Mouse (Mus musculus) layer of hippocampus, adult 11-12 months (tissue): ENCODE measurements around the gene Map3k11.
A peak's percentile ranks its signal among the peaks of the same experiment; 100 is the strongest.

ENCODE experiments used
- DNase-seq: peaks from one replicate; pipeline ENCODE4 v3.0.0; 2022; ENCODE audit warnings: low spot score

The Map3k11 gene

DNA sequence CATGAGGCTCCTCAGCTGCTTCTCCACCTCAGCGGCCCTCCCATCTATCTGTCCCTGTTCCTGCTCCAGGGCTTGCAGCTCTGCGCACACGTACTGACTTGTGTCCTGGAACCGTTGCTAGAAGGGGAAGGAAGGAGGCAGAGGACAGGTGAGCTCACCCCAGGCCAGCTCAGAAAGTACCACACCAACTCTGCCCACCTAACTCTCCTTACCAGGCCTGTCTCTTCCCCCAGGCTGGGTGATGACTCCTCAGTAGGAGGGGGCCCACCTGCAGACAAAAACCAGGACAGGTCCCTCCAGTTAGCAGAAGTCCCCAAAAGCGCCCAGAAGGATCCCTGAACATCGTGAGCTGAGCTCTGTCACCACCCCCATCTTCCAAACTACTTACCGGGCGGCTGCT is 22.0 kb downstream of the Map3k11 start:
- no peak for DNase-seq

DNA sequence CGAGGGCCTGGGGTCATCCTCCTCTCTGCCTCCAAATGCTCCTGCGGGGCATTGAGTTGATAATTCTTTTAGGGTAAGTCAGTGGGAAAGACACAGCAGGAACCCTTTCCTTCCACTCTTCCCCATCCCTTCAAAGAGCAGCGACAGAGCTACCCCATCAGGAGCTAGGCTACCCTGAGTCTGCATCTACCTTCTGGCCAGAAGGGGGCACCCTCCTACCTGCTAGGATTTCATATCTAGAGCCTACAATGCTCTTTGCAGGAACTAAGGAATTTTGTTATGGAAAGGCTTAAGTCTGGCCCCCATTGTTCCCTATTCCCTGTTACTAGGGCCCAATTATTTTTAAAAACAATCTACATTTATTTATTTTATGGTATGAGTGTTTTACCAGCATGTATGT is 22.7 kb downstream of the Map3k11 start:
- DNase-seq = peak; percentile 85

DNA sequence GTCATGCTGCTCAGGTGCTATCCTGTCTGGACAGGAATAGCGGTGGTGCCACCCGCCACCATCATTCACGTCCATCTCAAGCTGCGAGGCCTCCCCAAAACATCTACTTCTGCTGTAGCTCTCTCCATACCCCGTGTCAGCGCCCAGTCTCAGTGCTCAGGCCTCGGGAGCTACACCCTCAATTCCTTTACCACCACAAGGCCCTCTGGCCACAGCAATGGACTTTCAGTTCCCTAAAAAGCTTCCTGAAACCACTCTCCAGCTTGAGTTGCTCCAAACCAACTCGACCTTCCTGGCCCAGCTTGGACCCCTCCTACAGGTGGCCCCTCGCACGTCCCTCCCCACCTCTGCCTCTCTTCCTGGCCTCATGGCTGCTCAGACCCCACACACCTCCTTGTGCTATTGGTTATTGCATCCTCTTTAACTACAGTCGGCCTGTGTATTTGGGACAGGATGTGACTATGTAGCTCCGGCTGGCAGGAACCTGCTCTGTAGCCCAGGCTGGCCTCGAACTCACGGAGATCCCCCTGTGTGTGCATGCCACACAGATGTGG is 23.4 kb downstream of the Map3k11 start:
- peak; percentile 33 for DNase-seq

DNA sequence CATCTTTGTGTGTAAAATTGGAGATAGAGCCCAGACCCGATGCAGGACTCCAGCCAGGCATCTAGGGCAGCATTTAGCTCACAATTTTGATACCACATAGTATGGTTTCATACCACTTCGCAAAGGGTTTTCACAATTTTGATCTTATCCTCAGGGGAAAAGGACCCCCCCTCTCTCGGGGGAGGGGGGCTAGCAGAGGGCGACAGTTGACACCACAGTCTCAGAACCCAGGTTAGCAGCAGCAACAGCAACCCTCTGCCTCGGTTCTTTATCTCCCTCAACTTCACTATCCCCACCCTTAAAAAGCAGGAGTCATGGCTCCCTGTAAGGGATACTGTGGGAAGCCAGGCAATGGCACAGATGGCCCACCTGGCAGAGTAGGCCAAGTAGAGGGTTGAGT is 24.7 kb downstream of the Map3k11 start:
- DNase-seq = no peak

DNA sequence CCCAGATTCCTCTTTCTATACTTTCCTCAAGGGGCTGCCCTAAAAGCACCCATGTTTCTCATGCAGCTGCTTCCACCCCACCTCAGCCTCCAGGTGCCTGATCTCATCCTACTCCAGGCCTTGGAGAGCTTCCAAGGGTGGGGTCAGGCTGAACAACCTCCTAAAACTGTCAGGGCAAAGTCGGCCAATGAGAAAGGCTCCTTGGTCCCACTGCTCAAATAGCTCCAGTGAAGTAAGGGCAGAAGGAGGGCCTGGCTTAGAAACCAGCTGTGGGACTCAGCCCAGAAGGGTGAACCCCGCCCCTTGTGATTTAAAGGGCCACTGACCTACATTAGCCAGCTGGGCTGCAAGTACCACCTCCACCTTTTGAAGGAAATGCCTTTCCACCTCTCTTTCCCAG is 25.2 kb downstream of the Map3k11 start:
- DNase-seq = no peak

DNA sequence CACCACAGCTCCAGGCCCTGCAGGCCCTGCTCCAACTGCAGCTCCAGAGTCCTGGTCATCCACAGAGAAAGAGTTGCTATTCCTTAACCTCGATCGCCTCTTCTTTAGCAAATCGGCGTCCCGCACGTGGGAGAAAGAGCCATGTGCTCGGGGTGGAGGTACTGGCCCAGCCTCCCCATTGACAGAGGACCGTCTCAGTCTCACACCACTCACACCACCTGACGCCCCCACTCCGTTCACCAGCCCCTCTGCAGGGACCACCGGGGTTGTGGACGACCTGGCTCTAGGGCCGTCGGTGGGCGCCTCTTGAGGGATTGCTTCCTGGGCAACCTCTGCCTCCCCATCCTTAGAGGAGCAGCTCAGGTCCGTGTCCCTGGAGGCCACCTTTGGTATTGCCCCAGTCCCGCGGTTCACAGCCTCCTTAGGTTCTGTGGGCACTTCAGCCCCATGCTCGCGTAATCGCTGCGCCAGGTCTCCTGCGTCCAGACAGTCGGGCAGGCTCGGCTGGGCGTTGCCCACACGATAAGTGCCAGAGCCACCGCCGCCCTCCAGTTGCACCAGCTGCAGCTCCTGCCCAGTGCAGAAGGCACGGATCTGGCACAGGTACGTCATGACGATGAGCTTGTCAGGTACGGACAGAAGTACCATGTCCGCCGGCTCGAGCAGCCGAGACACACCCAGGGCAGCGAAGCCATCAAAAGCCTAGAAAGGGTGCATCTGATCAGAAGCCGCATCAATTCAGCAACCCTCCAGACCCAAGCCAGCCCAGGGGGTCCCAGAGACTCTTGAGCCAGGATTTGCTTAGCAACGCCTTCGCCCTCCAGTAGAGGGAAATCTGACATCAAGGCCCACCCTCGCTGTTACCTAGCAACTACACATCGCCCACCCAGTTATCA is 27.5 kb downstream of the Map3k11 start:
- peak; percentile 48 for DNase-seq

DNA sequence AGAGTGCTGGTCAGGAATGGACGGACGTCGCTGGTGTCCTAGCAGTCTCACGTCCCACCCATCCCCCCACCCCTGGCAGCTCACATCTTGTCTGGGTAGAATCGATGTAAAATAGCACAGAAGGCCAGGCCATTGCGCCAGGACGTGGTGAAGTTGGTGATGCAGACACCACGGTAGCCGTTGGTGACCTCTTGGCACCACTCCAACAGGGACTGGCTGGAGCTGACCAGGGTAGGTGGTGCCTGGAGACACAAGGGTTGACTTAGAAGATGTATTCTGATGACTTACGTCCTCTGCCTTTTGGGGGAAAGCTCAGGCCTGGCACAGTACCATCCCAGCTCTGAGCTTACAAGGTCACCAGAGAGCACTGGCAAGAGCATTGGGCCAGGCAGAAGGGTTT is 28.4 kb downstream of the Map3k11 start:
- DNase-seq = no peak

DNA sequence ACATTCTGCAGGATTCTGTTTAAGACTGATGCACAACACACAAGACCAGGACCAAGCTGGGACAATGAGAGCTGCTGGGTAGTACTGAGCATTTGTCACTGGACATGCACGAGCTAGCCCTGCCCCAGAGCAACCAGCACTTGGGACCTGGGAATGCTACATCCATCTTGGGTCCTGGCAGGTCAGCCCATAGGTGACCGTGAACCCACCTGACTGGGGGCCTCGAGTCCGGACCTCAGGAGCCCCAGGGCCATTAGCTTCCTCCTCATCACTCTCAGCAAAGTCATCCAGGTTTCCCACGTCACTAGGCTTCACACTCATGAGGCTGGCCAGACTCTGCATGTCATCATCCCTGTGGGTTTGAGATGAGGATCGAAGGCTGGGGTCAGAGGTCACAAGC is 32.7 kb downstream of the Map3k11 start:
- DNase-seq = no peak

DNA sequence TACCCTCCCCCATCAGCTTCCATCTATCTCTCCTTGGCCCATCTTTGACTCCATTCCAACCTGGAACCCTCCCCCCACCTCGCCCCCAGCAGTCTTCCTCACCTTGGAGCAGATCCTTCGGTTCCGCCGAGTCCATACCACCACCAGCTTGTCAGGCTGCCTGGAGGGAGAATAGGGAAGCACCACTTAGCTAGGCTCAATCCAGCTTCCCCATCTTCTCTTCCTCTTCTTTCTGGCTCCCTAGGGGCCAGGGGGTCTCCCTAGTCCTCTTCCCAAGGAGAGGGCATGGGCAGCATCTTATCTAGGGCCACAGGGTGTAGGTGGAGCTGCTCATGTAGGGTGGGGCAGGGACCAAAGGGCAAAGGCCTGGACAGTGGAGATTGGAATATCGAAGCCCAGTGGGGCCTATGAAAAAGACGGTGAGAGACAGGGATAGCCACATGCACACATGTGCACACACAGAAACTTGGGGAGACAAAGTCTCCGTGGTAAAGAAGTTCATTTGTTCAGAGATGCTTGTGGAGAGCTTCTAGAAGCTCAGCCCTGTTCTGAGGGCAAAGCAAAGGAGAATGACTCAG is 34.4 kb downstream of the Map3k11 start:
- DNase-seq = no peak

DNA sequence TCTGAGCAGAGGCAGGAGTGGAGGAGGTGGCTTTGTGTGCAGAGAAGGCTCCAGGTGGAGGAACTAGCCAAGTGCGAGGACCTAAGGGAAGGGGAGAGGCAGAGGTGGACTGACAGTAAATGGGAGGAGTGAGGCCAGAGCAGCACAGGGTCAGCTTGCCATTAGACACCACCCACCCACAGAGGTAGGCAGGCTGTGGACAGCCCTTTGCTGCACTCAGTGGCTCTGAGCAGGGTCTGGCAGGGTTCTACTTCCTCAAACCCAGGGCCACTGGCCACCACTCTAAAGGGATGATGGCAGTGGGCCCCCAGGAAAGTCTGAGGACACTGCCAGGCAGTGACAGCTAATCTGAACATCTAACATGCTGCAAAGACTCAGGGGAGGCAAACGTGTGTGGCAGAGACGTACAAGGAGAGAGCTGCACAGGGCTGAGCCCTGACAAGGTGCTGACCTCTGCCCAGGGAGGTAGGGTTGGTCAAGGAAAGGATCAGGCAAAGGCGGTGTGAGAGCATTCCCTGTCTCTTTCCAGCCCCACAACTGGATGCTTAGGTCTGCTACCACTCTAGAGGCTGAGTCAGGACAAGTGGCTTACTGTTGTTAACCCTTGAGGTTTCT is 35.5 kb downstream of the Map3k11 start:
- DNase-seq = no peak

DNA sequence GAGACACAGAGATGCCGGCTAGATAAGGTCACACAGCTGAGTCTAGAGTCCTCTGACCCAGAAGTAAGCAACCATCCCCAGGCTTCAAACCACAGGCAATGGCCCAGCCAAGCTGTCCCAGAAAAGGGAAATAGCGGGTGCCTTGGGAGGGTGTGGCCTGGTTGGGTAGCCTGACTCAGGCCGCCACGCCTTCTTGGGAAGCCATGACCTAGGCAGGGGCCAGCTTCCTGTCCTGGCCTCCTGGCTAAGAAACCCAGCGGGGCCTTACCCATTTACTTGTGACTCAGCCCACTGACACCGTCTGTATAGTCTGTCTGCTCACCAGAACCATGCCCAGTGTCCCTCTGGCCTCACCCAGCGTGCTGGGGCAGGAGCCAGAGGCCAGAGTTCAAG is 36.0 kb downstream of the Map3k11 start:
- DNase-seq = peak; percentile 54

DNA sequence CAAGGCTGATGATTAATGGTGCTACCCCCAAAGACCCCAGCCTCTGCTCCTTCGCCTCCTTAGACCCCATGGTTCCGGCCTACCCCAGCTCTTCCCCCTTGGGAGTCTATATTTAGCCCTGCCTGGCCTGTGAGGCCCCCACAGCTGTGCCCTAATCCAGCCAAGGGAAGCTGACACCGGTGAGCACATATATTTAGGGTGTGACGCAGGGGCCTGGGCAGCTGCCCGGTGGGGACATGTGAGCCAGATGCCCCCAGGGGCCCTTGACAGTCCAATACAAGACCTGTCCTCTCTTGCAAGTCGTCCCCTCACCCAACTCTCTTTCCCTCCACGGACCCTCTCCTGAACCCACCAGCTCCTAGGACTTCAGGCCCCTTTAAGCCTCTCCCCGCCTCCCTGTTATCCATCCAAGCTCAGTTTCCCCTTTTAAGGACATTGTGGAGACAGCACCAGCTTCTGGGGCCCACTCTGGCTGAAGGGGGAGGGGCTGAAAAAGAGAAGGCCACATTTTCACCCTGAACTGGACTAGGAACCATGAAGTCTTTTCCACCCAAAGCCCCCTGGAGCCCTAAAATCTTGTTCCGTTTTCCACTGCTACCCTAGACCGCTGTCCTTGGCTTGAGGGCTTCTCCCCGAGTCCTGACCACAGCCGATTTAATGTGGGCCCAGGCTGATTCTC is 36.6 kb downstream of the Map3k11 start:
- DNase-seq = no peak

DNA sequence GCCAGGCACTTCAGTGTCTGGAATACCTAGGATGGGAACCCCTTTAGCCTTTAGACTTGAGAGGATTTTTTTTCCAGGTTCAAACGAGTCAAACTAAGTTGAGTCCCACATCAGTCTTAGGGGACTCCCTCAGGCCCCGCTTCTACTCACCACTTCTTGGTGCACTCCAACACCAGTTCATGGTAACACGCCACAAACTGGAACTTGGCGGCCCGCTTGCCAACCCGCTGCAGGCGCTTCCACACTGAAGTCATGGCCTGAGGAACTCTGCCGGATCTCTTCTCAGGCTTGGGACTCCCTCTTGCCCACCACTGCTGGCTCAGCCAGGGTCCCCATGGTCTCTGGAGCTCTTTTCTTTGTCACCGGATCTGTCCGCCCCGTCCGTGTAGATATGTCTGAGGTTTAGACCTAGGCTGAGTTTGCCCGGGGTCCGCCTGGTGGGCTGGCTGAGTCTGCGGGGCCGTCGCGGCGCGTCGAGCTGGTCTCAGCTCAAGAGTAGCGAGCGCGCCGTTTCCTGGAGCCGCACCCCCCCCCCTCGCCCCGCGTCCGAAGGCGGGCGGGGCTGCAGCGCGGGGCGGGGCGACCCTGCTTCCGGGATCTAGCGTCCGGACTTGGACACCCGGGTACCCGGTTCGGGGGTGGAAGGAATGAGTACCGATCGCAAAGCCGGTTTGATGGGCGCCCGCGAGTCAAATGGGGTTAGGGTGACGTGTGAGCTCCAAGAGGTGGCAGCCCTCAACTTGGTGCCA is 37.4 kb downstream of the Map3k11 start, which contains the start of gene Ehbp1l1:
Ehbp1l1 (minus strand) TSS at position 551 of the 749 bp plus-strand sequence.
- no peak for DNase-seq

DNA sequence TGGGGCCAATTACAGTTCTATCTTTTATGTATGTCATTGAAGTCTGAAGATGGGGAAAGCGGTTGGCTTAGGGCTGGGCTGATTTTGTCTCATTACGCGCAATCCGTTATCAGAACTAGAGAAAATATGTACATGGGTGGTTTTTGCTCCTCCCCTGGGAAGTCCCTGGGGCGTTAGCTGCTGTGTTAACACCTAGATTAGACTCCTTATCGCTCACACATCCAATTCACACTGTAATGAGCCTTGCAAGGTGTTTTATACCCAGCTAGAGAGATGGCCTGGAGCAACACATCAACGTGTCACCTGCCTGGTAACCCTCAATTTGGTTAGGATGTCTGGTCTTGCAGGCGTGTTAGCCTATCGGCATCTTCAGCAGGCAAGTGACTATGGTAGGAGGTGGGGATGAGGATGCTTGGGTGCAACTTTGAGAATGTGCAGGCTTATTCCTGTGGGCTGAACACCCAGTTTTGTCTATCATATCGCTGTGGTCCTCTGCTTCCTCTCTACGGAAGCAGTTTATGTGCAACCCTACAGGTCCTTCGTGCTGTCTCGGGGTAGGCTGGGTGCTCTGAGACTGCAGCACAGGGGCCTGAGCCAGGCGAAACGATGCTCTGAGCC is 38.5 kb downstream of the Map3k11 start:
- no peak for DNase-seq

DNA sequence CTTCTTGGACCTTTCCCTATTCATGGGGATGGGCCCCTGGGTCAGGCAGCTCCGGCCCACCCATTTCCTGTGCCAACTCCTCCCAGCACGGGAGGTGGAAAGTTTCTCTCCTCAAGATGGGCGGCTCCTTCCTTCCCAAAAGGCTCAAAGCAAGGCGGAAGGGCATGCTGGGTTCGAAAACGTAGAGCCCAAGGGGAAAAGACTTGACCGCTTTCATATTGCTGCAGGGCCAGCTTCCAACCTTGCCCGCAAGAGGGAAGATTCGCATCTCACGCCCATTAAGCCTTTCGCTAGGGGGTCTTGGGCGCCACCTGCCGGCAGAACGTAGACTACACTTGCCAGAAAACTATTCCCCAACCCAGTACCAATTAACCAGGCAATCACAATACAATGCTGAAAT is 39.2 kb downstream of the Map3k11 start:
- DNase-seq = peak; percentile 90

DNA sequence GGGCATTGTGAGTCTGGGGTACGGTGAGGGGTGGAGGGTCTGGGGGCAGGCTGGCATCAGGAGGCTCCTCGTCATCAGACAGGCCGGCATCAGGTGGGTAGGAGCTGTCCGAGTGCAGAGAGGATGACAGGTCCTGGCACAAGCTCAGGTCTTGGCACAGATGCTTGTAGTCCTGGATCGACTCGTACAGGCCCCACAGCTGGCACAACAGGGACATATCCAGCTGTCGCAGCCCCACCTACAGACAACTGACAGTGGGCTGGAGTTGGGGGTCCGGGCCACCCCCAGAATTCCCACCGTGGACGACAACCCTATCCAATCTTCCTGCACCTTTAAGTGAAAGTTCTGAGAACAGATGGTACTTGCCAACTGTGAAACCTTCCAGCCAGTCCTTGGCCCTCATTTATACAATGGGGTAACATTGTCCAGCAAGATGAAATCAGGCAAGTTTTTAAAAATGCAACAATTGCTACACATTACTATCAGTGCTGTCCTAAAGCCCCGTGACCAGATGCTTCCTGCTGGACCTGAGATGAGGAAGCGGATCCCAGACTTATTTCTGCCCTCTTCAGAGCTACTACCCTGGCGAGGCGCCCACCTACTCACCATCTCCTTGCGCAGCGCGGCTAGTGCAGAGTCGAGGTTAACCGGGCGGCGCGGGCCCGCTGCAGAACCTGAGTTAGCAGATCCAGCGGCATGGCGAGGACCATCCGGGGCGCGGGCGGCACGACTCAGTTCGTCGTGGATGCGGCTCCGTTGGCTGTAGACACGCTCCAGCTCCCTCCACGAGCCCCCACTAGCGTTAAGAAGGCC is 40.3 kb downstream of the Map3k11 start:
- DNase-seq = peak; percentile 64

DNA sequence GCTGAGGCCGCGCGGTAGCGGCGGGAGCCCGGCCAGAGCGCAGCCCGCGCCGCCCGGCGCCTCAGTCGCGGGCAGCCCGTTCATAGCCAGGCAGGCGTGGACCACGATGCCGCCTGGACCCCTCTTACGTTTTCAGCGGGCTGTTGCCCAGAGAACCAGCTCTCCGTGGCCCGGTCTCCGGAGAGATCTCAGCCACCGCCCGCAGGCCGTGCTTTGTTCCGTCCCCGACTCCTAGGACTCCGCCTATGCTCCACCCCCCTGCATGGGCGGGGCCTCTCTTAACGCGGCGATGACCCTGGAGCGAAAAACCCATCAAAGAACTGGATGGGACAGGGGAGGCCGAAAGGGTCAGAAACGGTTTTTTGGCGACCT is 40.9 kb downstream of the Map3k11 start, which contains the start of gene Fam89b:
Fam89b (minus strand) TSS at position 210 of the 372 bp plus-strand sequence.
- peak; percentile 85 for DNase-seq

DNA sequence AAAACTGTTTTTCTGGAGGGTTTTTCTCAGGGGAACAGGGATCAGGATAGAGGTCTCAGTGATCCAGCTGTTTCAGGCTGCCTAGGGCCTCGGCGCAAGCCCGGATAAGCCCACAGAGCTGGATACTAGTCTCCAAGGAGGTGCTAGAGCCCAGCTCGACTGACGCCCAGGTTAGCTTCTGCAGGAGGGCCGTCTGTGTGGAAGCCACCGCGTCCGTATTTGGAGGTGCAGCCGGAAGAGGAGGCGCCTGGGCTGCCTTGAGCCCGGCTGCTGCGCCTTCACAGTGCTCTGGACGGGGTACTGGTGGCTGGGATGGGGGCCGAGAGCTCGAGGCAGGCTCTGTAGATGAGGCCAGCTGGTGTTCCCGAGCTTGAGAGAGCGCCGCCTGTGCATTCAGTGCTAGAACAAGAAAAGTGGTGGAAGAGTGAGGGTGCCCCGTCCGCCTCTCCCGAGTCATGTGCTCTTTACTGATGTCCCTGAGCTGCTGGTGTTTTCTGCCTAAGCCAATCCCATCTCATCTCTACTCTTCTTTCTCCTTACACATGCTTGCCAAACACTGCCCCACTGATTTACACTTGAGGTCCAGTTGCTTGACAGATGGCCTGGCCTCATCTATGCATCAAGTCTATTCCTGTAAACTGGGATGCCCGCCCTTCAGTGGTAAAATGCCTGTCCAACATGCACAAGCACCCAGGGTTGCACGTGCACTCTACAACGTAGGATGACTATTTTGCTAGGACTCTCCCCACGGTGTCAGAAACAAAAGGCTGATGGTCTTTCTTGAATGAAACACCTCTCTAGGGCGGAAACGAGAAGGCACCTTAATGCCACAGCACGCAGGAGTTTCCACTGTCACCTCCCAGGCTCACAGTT is 42.0 kb downstream of the Map3k11 start:
- no peak for DNase-seq
